Mouse (Mus musculus): ENCODE data around the gene Tada2a. TPM values are rescaled to one million over a fixed set of nuclear protein-coding genes. Genes with fewer than 3 reads are reported as not detected.

Tada2a gene
- polyA plus RNA-seq, 1 experiment = 6.4 TPM

DNA sequence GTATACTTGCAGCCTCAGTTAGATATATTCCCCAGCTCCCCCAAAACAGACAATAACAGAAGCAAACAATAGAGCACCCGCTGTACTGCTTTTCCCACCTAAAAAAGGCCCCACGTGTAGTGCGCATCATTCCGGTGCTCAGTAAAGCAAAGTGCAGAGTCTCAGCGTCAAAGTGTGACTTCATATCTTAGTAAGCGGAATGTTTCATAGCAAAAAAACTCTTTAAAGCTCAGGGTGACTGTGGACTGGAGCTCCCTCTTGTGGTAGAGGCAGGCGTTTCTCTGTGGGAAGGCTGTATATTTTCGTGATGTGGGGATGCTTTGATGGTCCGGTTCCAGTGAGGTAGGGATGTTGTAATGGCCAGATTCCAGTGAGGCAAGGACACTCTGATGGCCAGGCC lies 97.4 kb downstream of the Tada2a start:
- TF ChIP-seq POLR2A (IDR thresholded peaks at IDR 0.05; ENCODE audit: control insufficient read depth, extremely low read depth, insufficient read depth, low read length, poor library complexity) (no peak), CTCF (IDR thresholded peaks at IDR 0.05; ENCODE audit: borderline replicate concordance, control insufficient read depth, extremely low read depth, insufficient read depth, low read length, poor library complexity) (no peak)
- Histone ChIP-seq H3K36me3 (ENCODE audit: control insufficient read depth, insufficient read depth, low read length) (peaks cover 23% of the 10 kb centered on the region; the same call in 1 of the 2 replicates), H3K4me3 (ENCODE audit: control insufficient read depth, insufficient read depth, low read length) (no peak overlapping the region), H3K27ac (ENCODE audit: control insufficient read depth, insufficient read depth, low read length) (no peak overlapping the region), H3K4me1 (replicated peaks; ENCODE audit: control insufficient read depth, insufficient read depth, low read length) (no peaks in the 10 kb centered on the region), H3K27me3 (ENCODE audit: control insufficient read depth, insufficient read depth, low read length) (no peaks in the 10 kb centered on the region)
- peak; percentile 58 for DNase-seq
- WGBS = 69% methylated on average over 9 of the region's 9 CpGs

Other genes with a start within 250 kb of the Tada2a start
- gene Ddx52, start 187.5 kb downstream of the Tada2a start, polyA plus RNA-seq (2012; rRNA removed) = 7.4 and 9.0 TPM in 2 replicates
- gene Synrg, start 165.2 kb downstream of the Tada2a start, polyA plus RNA-seq (2012; rRNA removed) = 49.9 and 55.1 TPM in 2 replicates
- gene Dusp14, start 60.3 kb downstream of the Tada2a start, polyA plus RNA-seq (2012; rRNA removed) = 8.3 and 12.4 TPM in 2 replicates
- gene Acaca, start 72 bp upstream of the Tada2a start, polyA plus RNA-seq (2012; rRNA removed) = 25.3 and 38.3 TPM in 2 replicates
- gene Gm11437, start 37.9 kb upstream of the Tada2a start, polyA plus RNA-seq (2012; rRNA removed) = not detected in 2 replicates

Measured in thymus, adult 2 months (tissue).